Mouse (Mus musculus): Measurements from ENCODE around the gene Nmnat1. TPM values are rescaled to one million over a fixed set of nuclear protein-coding genes. Genes with fewer than 3 reads are reported as not detected.
"Not testable (repeated sequence)": the region's sequence is repeated elsewhere in the genome, so short reads cannot be mapped to it uniquely, and the experiment has no call there.

Nmnat1 gene
- polyA plus RNA-seq, 1 experiment from 2014 or later, result 15.0 TPM

GRCm38 (mm10) chr4:149454263-149454662, 30.7 kb downstream of the Nmnat1 start:
- H3K4me1 ChIP-seq, result no peaks in the 10 kb centered on the region
- no peaks in the 10 kb centered on the region for H3K9me3 ChIP-seq
- no peaks in the 10 kb centered on the region for H3K27me3 ChIP-seq (replicated peaks; ENCODE audit: low read depth, poor library complexity, severe bottlenecking)
- DNase-seq (ENCODE audit: low spot score), result no peak
- H3K4me3 ChIP-seq, result no peak overlapping the region
- WGBS, result 87% methylated on average over 17 of the region's 17 CpGs
- no peaks in the 10 kb centered on the region for H3K36me3 ChIP-seq (replicated peaks)
- H3K27ac ChIP-seq (replicated peaks), result no peak overlapping the region

- no peaks in the 10 kb centered on the region for H3K9me3 ChIP-seq
- H3K27me3 ChIP-seq (replicated peaks; ENCODE audit: low read depth, poor library complexity, severe bottlenecking), result no peaks in the 10 kb centered on the region
- WGBS, result 82% methylated on average over 4 of the region's 4 CpGs
- no peak overlapping the region for H3K27ac ChIP-seq (replicated peaks)
- no peak overlapping the region for H3K4me3 ChIP-seq
- no peaks in the 10 kb centered on the region for H3K4me1 ChIP-seq
- H3K36me3 ChIP-seq (replicated peaks), result no peaks in the 10 kb centered on the region
- peak; percentile 38 for DNase-seq (ENCODE audit: low spot score)
Measured at GRCm38 (mm10) chr4:149453656-149454055, 31.3 kb downstream of the Nmnat1 start.

GRCm38 (mm10) chr4:149450636-149451035, 34.4 kb downstream of the Nmnat1 start:
- H3K4me3 ChIP-seq, result no peak overlapping the region
- no peaks in the 10 kb centered on the region for H3K36me3 ChIP-seq (replicated peaks)
- WGBS, result 88% methylated on average over 3 of the region's 3 CpGs
- DNase-seq (ENCODE audit: low spot score), result no peak
- H3K27me3 ChIP-seq (replicated peaks; ENCODE audit: low read depth, poor library complexity, severe bottlenecking), result no peaks in the 10 kb centered on the region
- H3K4me1 ChIP-seq, result peaks cover 8% of the 10 kb centered on the region
- no peaks in the 10 kb centered on the region for H3K9me3 ChIP-seq
- H3K27ac ChIP-seq (replicated peaks), result no peak overlapping the region

- H3K27me3 ChIP-seq (replicated peaks; ENCODE audit: low read depth, poor library complexity, severe bottlenecking), result no peaks in the 10 kb centered on the region
- peaks cover 22% of the 10 kb centered on the region for H3K4me1 ChIP-seq
- no peaks in the 10 kb centered on the region for H3K9me3 ChIP-seq
- no peak for DNase-seq (ENCODE audit: low spot score)
- H3K27ac ChIP-seq (replicated peaks), result peak overlapping the region; percentile 94
- peak overlapping the region; percentile 52 for H3K4me3 ChIP-seq
- no peaks in the 10 kb centered on the region for H3K36me3 ChIP-seq (replicated peaks)
- WGBS, result 24% methylated on average over 1 of the region's 1 CpGs
Measured at GRCm38 (mm10) chr4:149446309-149446708, 38.7 kb downstream of the Nmnat1 start.

- 2% methylated on average over 11 of the region's 11 CpGs for WGBS
- H3K36me3 ChIP-seq (replicated peaks), result no peaks in the 10 kb centered on the region
- no peaks in the 10 kb centered on the region for H3K9me3 ChIP-seq
- peak; percentile 81 for DNase-seq (ENCODE audit: low spot score)
- H3K27ac ChIP-seq (replicated peaks), result peak overlapping the region; percentile 94
- peaks cover 22% of the 10 kb centered on the region for H3K4me1 ChIP-seq
- no peaks in the 10 kb centered on the region for H3K27me3 ChIP-seq (replicated peaks; ENCODE audit: low read depth, poor library complexity, severe bottlenecking)
- peak overlapping the region; percentile 52 for H3K4me3 ChIP-seq
Measured at GRCm38 (mm10) chr4:149445868-149446267, 39.1 kb downstream of the Nmnat1 start.

- H3K4me1 ChIP-seq, result peaks cover 24% of the 10 kb centered on the region
- DNase-seq (ENCODE audit: low spot score), result peak; percentile 96
- H3K27ac ChIP-seq (replicated peaks), result peak overlapping the region; percentile 94
- no peaks in the 10 kb centered on the region for H3K9me3 ChIP-seq
- no peaks in the 10 kb centered on the region for H3K36me3 ChIP-seq (replicated peaks)
- H3K27me3 ChIP-seq (replicated peaks; ENCODE audit: low read depth, poor library complexity, severe bottlenecking), result no peaks in the 10 kb centered on the region
- H3K4me3 ChIP-seq, result peak overlapping the region; percentile 52
- whole genome bisulfite sequencing, result under 1% methylated on average over 36 of the region's 36 CpGs
Measured at GRCm38 (mm10) chr4:149444964-149445701, 39.9 kb downstream of the Nmnat1 start.

- Histone ChIP-seq H3K9me3 (no peaks in the 10 kb centered on the region), H3K4me3 (peak overlapping the region; percentile 52; the same call in 1 of the 2 replicates), H3K27ac (replicated peaks) (peak overlapping the region; percentile 94), H3K4me1 (peaks cover 24% of the 10 kb centered on the region), H3K36me3 (replicated peaks) (no peaks in the 10 kb centered on the region), H3K27me3 (replicated peaks; ENCODE audit: low read depth, poor library complexity, severe bottlenecking) (no peaks in the 10 kb centered on the region)
- WGBS, result 79% methylated on average over 1 of the region's 1 CpGs
- no peak for DNase-seq (ENCODE audit: low spot score)
Measured at GRCm38 (mm10) chr4:149444465-149444864, 40.5 kb downstream of the Nmnat1 start.

- no peaks in the 10 kb centered on the region for H3K27me3 ChIP-seq (replicated peaks; ENCODE audit: low read depth, poor library complexity, severe bottlenecking)
- H3K4me1 ChIP-seq, result peaks cover 24% of the 10 kb centered on the region
- H3K4me3 ChIP-seq, result no peak overlapping the region
- no peak overlapping the region for H3K27ac ChIP-seq (replicated peaks)
- no peak for DNase-seq (ENCODE audit: low spot score)
- WGBS, result 66% methylated on average over 3 of the region's 3 CpGs
- no peaks in the 10 kb centered on the region for H3K9me3 ChIP-seq
- H3K36me3 ChIP-seq (replicated peaks), result no peaks in the 10 kb centered on the region
Measured at GRCm38 (mm10) chr4:149442436-149442835, 42.6 kb downstream of the Nmnat1 start.

- Histone ChIP-seq H3K9me3 (no peaks in the 10 kb centered on the region), H3K36me3 (replicated peaks) (no peaks in the 10 kb centered on the region), H3K27ac (replicated peaks) (no peak overlapping the region), H3K4me1 (peaks cover 15% of the 10 kb centered on the region), H3K4me3 (no peak overlapping the region), H3K27me3 (replicated peaks; ENCODE audit: low read depth, poor library complexity, severe bottlenecking) (no peaks in the 10 kb centered on the region)
- 82% methylated on average over 8 of the region's 8 CpGs for WGBS
- no peak for DNase-seq (ENCODE audit: low spot score)
Measured at GRCm38 (mm10) chr4:149440576-149440975, 44.4 kb downstream of the Nmnat1 start.

- H3K4me1 ChIP-seq; H3K27me3 ChIP-seq (replicated peaks; ENCODE audit: low read depth, poor library complexity, severe bottlenecking); H3K4me3 ChIP-seq; DNase-seq (ENCODE audit: low spot score); H3K27ac ChIP-seq (replicated peaks); H3K36me3 ChIP-seq (replicated peaks); H3K9me3 ChIP-seq: not testable (repeated sequence)
- 73% methylated on average over 1 of the region's 1 CpGs for WGBS
Measured at GRCm38 (mm10) chr4:149431887-149432286, 53.1 kb downstream of the Nmnat1 start.

- Histone ChIP-seq H3K36me3 (replicated peaks) (no peaks in the 10 kb centered on the region), H3K27ac (replicated peaks) (no peak overlapping the region; the same call in 1 of the 2 replicates), H3K9me3 (no peaks in the 10 kb centered on the region), H3K4me3 (no peak overlapping the region), H3K27me3 (replicated peaks; ENCODE audit: low read depth, poor library complexity, severe bottlenecking) (no peaks in the 10 kb centered on the region), H3K4me1 (peaks cover 12% of the 10 kb centered on the region)
- DNase-seq (ENCODE audit: low spot score), result no peak
- 87% methylated on average over 5 of the region's 5 CpGs for WGBS
Measured at GRCm38 (mm10) chr4:149429592-149429991, 55.4 kb downstream of the Nmnat1 start.

- WGBS, result under 1% methylated on average over 50 of the region's 50 CpGs
- H3K36me3 ChIP-seq (replicated peaks), result peaks cover 7% of the 10 kb centered on the region
- no peaks in the 10 kb centered on the region for H3K9me3 ChIP-seq
- H3K27ac ChIP-seq (replicated peaks), result peak within 1 kb of the TSS; percentile 98
- peaks cover 25% of the 10 kb centered on the region for H3K4me1 ChIP-seq
- peak within 1 kb of the TSS; percentile 97 for H3K4me3 ChIP-seq
- no peaks in the 10 kb centered on the region for H3K27me3 ChIP-seq (replicated peaks; ENCODE audit: low read depth, poor library complexity, severe bottlenecking)
- DNase-seq (ENCODE audit: low spot score), result peak; percentile 100
Measured at GRCm38 (mm10) chr4:149426325-149427199, 58.4 kb downstream of the Nmnat1 start, which contains the start of gene Ube4b. Gene Ube4b, minus strand, starts transcription at chr4:149426749.

Data from embryonic facial prominence, embryonic 10.5 days (tissue).